Mouse (Mus musculus): ENCODE results near the gene Pde12.
"Not testable (repeated sequence)": the region's sequence is repeated elsewhere in the genome, so short reads cannot be mapped to it uniquely, and the experiment has no call there.

The Pde12 gene

GRCm38 (mm10) chr14:26669292-26670073 is at the start of gene Pde12:
TSS of gene Pde12 (minus strand) at chr14:26669883.
- peak; percentile 91 to 93 for DNase-seq

DNA sequence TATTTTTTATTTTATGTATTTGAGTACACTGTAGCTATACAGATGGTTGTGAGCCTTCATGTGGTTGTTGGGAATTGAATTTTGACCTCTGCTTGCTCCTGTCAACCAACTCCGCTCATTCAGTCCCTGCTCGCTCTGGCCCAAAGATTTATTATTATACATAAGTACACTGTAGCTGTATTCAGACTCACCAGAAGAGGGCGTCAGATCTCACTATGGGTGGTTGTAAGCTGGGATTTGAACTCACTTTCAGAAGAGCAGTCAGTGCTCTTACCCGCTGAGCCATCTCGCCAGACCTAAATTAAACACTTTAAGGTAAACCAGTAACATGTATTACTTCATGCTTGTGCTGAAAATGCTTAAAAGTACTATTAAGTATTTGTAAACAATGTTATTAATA is 35.6 kb upstream of the Pde12 start:
- not testable (repeated sequence) for DNase-seq

DNA sequence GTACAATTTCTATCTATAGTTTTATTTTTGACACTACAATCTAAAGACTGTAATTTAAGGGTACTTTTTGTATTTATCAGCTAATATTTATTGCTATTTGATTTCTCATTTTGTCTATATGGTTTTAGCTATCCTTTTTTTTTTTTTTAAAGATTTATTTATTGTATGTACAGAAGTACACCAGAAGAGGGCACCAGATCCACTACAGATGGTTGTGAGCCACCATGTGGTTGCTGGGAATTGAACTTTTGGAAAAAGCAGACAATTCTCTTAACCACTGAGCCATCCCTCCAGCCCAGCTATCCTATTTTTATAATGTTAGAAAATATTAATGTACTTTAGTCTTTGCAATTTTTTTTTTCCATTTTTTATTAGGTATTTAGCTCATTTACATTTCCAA is 28.2 kb upstream of the Pde12 start:
- no peak for DNase-seq

DNA sequence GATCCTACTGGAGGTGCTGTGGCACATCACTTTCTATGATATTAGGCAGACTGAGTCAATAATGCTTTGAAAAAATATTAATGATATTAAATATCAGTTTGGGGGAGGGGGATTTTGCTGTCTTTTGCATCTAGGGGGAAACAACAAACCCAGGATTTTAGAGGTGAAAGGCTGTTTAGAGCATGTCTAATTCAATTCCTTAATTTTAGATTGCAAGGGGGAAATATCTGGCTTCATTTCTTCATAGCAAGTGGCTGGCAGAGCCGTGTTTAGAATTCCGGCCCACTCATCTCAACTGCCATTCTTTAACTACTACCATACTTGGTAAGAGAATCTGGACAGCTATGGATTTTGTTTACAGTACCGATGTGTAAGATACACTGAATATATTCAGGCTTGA is 23.3 kb upstream of the Pde12 start, which contains the start of gene Dnah12:
Dnah12 (plus strand) TSS at position 301 of the 400 bp plus-strand sequence.
- no peak for DNase-seq

DNA sequence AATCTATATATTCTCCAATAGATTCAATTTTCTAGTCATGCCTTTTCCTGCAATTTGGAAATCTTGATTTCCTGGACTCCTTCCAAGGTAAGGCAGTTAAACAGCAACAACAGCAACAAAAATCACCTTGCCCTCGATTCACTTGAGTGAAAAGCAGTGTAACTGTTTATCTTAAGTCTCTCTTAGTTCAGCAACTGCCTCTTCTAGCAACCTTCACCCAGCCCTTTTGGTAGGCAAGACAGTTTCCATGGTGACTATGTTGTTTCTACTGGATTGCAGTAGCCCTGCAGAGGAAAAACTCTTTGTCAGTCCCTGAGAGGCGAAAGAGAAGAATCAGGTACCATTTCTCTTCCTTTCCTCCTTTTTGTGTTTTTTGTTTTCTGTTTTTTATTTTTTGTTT is 21.7 kb upstream of the Pde12 start:
- peak in 1 of 2 experiments; percentile 14 for DNase-seq

DNA sequence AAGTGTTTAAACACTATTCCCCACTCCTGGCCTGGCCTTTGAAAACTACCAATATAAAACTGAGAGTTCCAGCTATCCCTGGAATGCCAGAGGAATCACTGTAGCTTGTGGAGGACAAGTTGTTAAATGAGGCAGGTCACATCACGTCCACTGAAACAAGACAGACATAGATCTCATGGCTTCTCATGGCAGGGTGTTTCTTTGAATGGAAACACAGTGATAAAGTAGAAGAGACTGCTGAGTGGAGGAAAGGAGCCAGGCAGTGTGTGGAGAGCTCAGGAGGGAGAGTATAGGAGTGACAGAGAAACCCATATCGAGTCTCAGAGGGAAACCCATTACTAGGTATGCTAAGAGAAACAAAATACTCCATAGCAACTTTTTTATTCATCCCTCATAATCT is 21.0 kb upstream of the Pde12 start:
- no peak for DNase-seq

- DNase-seq, result peak in 1 of 2 experiments; percentile 34
Measured at GRCm38 (mm10) chr14:26675791-26676190, 6.1 kb upstream of the Pde12 start.

GRCm38 (mm10) chr14:26675371-26675770 is 5.7 kb upstream of the Pde12 start:
- peak; percentile 71 to 72 for DNase-seq

DNA sequence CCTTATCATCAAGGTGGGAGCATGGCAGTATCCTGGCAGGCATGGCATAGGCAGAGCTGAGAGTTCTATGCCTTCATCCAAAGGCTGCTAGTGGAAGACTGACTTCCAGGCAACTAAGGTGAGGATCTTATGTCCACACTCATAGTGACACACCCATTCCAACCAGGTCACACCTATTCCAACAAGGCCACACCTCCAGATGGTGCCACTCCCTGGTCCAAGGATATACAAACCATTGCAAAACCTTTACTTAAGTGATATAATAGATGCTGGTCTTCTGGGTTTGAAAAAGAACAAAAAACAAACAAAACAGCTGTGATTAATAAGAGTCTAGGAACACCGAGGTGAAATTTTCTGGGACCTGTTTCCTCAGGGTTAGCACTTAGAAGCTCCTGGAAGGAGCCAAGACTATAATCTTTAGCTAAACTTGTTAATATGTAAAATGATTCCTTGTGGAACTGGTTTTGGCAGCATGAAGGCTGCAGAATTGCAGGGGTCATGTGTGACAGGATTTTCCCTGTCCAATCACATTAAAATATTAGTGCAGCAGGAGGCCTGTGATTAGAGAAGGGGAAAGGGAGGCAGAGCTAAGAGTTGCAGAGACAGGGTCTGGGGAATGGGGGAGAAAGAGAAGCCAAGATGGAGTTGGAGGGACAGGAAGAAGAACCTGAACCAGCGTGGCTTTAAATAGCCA is 4.9 kb upstream of the Pde12 start:
- DNase-seq, result peak; percentile 12 to 51

- not testable (repeated sequence) for DNase-seq
Measured at GRCm38 (mm10) chr14:26671870-26672615, 2.4 kb upstream of the Pde12 start.

- DNase-seq, result no peak
Measured at GRCm38 (mm10) chr14:26670964-26671363, 1.3 kb upstream of the Pde12 start.

- peak; percentile 30 to 67 for DNase-seq
Measured at GRCm38 (mm10) chr14:26668371-26669291, 1.1 kb downstream of the Pde12 start.

- no peak for DNase-seq
Measured at GRCm38 (mm10) chr14:26667991-26668370, 1.7 kb downstream of the Pde12 start.

GRCm38 (mm10) chr14:26663851-26664250 is 5.8 kb downstream of the Pde12 start:
- DNase-seq, result no peak

DNA sequence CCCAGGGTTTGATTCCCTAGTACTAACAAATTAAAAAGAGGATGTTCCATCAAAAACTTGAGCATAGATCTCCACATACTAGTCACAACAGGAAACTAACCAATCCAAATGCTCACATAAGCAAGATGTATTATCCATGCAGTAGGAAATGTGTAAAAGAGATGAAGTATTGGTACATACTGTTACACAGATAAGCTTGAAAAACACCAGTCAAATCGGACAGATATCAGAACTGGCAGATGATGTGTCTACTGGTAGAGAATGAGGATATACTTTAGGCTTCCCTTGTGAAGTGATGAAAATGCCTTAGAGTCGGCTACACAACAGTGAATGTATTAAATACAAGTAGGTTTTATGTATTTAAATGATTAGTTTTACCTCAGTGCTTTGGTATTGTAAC is 7.2 kb downstream of the Pde12 start:
- DNase-seq, result no peak

- no peak for DNase-seq
Measured at GRCm38 (mm10) chr14:26662016-26662415, 7.7 kb downstream of the Pde12 start.

- no peak for DNase-seq
Measured at GRCm38 (mm10) chr14:26660233-26660632, 9.4 kb downstream of the Pde12 start.

DNA sequence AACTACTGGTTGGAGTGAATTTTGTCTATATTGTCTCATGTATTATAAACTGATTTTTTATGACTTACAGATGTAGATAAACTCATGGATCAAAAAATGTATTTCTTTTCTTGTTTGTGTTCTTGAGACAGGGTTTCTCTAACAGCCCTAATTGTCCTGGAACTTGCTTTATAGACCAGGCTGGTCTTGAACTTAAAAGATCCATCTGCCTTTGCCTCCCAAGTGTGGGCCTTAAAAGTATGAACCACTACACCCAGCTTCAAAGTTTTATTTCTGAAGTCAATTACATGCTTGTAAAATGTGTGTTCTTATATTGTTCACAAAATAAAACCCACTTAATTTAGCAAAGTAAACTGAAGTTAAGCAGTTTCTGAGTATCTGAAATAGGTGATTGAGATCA is 11.5 kb downstream of the Pde12 start:
- no peak for DNase-seq

- peak in 1 of 2 experiments; percentile 18 for DNase-seq
Measured at GRCm38 (mm10) chr14:26651901-26652300, 17.8 kb downstream of the Pde12 start.

DNA sequence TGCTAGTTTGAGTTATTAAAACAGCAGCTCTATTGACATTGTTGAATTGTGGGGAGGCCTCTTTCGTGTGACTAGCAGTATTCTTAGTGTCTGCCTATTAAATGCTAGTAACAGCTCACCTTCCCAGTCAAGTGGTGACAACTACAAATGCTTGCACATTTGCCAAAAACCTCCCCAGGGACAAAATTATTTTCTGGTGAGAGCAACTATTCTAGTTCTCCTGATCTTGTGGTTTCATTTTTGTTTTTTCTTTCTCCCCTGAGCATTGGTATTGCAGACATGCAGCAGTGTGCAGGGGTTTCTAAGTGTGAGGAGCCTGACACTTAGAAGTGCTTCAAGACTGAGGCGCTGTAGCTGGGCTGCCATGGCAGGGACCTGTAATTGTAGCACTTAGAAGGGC is 21.9 kb downstream of the Pde12 start:
- no peak for DNase-seq

GRCm38 (mm10) chr14:26645989-26646650 is 23.6 kb downstream of the Pde12 start:
- no peak for DNase-seq
